Mouse (Mus musculus) retina, adult 2 months (tissue): Measurements from ENCODE around the gene Fancl.
"Not testable (repeated sequence)": the region's sequence is repeated elsewhere in the genome, so short reads cannot be mapped to it uniquely, and the experiment has no call there.

ENCODE experiments used
- DNase-seq: peaks from one replicate; pipeline ENCODE4 v3.0.0-alpha.2; 2012; ENCODE audit warnings: low read depth, low spot score

Fancl gene

DNA sequence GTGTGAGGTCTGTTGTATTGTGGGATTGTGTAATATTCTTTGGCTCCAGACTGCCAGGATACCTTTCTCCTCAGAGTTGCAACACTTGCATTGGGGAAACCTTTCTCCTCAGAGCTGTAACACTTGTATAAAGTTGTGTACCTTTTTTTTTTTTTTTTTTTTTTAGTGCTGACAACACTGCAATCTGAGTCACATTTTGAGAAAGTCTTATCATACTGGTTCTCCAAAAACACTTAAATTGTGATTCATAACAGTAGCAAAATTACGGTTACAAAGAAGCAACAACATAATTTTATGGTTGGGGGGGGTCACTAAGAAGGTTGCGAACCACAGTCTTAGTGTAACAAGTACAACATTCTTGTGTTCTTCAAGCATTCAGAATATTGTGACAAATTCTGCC is at the start of gene Fancl:
TSS of gene Fancl (plus strand) at position 165 of the 400 bp plus-strand sequence.
- no peak for DNase-seq

DNA sequence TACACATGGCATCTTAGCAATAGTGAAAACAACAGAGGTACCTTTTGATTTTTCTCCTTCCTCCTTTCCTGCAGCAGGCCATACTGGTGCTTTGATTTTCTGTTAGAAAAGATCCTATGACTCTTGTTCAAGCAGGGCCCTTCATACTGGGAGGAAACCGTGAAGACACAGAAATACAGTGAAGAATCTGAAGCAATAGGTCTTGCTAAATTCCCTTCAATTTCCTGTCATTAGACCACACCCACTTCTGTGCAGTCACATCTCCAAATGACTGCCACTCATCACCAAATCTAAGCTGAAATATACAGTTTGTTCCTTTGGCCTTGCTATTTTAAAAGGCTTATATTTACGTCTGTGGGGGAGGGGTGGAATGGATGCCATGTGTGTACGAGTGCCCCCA is 49.1 kb upstream of the Fancl start:
- no peak for DNase-seq

DNA sequence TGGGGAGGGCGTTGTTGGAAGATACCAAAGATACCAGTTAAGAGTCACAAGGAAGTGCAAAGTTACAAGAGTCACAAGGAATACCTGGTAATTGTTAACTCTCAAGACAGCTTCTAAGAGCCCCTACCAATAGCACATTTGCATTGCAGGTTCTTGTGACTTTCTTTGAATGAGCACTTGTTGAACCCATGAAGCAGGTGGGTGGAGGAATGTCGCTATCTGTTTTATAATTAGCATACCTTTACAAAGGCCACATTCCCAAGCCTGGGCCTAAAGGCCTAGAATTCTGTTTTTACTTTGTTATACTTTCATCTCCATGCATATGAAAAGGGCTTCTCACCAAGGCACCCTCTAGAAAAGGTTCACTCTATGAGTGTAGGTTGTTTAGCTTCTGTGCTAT is 15.8 kb upstream of the Fancl start:
- DNase-seq = not testable (repeated sequence)

DNA sequence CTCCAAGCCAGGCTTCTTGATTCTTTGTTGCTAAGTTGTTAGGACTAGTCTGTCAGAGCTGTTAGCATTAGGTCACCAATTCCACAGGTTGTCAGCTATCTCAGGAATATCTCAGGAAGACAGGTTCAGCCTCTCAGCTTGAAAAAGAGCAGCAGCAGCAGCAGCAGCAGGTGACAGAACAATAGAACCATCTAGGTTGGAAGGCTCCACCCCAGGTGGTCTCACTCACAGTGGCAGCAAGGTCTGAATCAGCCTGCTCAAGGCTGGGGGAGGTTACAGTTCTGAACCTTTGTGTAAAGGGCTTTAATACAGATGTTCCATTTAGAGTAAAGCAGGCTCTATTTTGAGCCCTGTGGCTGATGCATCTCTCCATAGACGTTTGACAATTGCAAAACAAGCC is 14.0 kb upstream of the Fancl start:
- DNase-seq = not testable (repeated sequence)

DNA sequence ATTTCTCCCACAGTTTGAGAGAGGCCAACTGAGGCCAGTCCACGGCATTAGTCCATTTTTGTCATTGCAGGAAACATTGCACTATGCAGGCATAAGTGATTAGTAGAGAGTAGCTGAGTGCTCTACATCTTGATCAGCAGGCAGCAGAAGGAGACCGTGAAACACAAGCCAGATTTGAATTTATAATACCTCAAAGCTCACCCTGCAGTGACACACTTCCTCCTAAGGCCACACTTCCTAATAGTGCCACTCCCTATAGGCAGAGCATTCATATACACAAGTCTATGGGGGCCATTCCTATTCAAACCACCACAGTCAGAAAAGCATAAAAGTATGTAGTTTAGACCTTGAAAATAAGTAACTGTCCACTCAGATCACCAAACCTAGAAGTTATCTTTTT is 11.8 kb upstream of the Fancl start:
- no peak for DNase-seq

DNA sequence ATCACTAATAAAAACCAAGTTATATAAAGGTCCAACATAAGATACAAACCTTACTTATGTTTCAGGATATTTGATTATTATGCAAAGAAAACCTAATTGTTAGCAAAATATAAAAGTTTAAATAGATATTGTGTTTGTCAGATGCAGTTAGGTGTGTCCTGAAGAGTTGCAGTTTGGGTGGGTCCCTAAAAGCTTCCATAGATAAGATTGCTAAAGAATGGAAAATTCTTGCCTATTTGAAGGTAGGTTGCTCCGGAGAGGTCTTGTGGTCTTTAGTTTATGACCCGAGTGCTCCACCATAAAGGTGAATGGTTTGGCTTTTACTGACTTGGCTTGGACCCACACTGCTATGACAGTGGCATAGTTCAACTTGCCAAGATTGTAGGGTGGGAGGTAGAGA is 7.9 kb upstream of the Fancl start:
- no peak for DNase-seq

DNA sequence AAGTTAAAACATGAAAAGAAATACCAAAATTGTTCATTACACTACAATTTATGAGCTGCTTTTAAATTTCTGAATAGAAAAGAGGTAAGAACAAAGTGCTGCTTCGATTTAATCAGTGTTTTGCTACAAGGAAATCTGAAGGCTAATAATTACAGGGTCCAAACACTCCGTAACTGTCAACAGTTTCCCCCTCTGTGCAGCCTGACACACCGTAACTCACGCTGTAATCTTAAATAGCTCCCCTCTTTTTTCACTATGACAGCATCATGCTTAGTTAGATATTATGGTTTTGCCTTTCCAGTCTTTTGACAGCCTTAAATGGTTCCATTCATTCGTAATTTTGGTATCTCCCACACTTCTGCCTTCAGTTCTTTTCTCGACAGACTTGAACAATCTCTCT is 4.4 kb upstream of the Fancl start:
- no peak for DNase-seq

DNA sequence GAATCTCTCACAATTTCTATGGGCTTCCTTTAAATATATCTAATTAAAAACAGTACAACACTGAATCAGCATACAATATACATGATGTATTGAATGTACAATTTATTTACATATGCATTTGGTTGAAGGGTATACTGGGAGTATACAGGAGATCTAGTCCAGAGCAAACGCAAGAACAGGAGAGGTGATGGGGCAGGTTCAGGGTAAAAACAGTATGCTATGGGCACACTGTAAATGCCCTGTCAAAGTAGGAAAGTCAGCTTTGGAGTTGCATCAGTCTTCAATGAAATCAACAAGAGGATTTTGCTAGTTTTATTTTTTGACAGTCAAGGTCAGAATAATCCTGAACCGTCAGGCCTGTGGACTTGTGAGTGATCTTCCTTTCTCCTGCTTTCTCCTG is 743 bp downstream of the Fancl start:
- no peak for DNase-seq

DNA sequence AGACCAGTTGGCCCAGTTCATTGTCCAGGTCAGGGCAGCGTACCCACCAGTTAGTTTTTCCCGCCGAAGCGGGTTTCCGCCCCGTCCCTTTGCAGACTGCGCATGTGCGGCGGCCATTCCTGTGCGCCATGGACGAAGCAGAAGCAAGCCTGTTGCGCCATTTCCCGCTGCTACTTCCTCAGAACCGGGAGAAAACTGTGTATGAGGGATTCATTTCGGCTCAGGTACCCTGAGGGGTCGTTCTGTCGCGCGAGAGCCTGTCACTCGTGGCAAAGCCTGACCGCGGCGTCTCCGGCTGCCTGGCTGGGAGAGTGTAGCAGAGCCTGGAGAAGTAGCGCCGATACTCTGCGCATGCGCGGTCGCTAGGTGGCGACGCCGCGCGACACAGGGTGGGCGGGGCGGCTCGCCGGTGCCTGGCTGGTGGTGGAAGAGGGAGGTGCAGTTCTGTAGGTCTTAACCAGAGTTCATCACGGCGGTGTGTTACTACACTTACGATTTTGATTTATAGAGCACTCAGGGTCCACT is 1.2 kb downstream of the Fancl start:
- peak; percentile 88 for DNase-seq

DNA sequence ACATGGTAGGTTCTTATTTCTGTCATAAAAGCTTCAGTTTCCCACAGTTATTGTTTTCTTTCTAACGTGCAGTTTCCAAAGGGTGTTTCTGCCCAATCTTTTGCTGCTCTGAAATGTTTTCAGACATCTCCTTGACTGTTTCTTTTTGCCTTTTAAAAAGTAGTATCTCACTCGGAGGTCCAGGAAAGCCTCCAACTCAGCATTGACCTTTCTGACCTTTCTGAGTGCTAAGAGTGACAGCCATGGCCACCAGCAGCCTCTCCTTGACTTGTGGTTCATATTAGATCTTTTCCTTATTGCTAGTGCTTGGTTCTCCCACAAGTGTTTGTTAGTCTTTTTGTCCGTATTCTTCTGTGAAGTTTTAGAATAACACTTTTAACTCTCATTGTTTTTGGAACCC is 9.6 kb downstream of the Fancl start:
- no peak for DNase-seq

DNA sequence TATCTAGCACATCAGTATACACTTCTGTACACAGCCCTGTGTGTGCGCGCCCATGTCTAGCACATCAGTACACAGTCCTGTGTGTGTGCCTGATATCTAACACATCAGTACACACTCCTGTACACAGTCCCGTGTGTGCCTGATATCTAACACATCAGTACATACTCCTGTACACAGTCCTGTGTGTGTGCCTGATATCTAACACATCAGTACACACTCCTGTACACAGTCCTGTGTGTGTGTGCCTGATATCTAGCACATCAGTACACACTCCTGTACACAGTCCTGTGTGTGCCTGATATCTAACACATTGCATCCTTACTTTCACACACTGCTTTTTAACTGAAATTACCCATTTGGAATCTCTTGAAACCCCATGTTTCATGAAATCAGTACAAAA is 27.0 kb downstream of the Fancl start:
- DNase-seq = no peak

DNA sequence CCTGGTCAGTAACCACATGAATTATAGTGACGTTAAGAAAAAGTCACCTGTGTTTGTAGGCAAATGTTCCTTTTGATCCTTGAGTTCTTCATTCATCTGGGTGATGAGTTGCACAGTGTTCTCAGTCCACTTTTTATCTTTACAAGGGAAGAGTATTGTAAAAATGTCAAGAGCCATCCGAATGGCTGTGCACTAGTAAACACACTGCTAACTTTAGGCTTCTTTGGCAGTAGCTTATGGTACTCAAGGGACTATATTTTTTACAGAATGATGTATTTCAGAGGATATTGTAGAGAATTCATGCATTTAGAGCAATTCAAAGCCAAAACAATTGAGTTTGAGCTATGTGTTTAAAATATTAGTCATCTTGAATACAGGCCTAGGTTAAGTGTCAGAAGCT is 35.5 kb downstream of the Fancl start:
- DNase-seq = no peak

DNA sequence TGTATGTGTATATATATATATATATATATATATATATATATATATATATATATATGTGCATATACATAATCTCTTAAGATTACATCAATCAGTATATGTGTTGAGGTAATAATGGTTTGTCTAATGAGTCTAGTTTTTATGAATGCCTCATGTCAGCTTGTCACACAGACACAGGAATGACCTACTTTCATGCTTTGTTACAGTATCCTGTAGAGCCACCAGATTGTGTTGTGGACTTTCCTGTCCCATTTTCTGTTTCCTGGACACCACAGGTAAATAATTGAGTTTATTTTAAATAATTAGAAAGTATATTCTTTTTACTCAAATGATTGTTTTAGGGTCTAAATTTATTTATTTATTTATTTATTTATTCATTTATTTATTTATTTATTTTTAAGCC is 48.3 kb downstream of the Fancl start:
- no peak for DNase-seq

DNA sequence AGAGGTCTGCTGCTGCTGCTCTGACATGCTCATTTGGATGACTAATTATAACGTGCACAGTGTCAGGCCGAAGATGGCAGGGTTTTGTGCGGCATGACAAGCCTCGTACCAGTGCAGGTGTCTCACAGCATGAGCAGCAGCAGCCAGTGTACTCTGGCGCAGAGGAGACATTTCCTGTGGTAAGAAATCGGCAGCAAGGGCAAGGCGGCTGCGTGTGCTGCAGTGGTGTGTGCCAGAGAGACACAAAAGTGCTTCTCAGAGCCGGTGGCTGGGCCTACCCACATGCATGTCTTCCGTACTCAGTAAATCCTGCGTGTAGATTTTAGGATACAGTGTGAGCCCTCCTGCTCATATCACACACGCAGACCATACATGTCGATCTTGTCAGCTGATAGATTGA is 51.9 kb downstream of the Fancl start:
- DNase-seq = no peak

DNA sequence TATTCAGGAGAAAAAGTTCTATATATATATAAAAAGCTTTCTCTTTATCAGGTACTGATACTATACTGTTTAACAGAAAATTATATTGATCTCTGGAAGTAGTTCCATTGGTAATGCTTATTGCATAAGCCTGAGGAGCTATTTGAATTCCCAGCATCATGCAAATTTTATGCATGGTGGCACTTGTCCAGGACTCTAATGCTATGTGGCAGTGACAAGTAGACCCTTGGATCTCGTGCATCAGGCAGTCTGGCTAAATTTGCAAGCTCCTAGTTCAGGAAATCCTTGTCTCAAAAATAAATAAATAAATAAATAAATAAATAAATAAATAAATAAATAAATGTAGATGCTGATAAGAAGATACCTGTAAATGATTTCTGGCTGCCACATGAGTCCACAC is 55.2 kb downstream of the Fancl start:
- no peak for DNase-seq

DNA sequence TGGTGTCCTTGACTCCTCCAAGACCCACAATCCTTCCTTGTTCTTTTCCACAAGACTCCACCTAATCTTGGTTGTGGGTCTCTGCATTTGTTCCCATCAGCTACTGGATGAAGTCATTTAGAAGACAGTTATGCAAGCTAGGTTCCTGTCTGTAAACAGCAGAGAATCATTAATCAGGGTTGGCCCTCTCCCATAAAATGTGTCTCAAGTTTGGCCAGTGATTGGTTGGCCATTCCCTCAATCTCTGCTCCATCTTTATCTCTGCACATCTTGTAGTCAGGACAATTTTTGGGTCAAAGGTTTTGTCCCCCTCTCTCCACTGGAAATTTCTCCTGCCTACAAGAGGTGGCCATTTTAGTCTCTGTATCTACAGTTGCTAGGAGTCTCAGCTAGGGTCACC is 58.4 kb downstream of the Fancl start:
- no peak for DNase-seq

DNA sequence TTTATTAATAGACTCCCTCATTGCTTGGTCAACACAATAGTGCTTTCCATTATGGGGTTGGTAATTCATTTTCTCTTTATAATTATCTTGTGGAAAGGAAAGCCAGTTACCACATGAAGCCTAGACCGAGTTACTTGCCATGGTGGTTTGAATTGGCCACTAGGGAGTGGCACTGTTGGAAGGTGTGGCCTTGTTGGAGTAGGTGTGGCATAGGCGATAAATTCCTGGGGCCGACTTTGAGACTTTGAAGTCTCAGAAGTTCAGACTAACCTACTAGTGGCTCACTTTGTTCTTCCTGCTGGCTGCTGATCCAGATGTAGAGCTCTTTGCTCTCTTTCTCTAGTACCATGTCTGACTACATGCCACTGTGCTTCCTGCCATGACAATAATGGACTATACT is 63.9 kb downstream of the Fancl start:
- no peak for DNase-seq

DNA sequence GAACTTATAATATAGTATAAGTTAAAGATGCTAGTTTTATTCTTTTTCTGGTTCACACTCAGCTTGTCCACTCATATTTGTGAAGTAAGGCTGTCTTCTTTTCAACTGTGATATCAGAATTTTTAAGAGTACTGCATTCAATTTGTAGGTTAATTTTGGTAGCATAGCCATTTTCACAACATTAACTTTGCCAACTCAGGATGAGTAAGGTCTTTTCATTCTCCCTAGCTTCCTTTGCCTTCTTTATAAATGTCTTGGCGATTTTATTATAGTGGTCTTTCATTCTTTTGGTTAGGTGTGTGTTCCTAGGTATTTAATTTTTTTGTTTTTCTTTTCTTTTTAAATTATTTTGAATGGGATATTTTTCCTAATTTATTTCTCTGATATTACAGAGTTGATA is 64.7 kb downstream of the Fancl start:
- no peak for DNase-seq

DNA sequence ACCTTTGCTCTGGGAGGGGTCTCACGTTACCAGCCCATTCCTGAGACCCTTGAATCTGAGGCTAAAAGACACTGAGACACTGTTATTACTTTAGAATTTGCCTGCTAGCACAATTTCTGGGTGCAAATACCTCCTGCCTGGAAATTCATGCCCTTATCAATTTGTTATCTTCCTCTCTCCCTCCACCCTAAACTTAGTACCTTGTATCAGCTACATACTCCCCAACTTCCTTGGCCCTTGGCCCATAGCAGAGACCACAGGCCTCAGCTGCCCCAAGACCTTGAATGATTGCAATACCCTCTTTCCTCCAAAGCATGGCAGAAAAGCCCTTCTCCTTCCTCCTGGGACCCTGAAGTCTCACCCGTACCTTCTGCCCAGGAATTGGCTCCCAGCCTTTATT is 65.3 kb downstream of the Fancl start:
- no peak for DNase-seq

DNA sequence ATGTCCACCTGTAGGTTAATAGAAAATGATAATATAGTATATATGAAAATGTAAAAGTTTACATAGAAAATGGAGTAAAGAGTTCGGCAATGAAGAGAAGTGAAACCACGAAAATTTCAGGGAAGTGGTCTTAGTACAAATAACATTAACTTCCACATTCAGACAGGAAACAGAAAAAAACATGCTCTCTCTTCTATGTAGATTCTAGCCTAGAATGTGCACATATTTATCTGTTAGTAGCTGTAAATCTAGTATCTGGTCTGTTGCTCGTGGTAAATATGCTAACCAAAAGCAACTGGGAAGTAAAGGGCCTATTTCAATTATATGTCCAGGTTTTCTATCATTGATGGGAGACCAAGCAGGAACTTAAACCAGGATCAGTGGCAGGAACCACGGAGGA is 66.8 kb downstream of the Fancl start:
- DNase-seq = no peak

DNA sequence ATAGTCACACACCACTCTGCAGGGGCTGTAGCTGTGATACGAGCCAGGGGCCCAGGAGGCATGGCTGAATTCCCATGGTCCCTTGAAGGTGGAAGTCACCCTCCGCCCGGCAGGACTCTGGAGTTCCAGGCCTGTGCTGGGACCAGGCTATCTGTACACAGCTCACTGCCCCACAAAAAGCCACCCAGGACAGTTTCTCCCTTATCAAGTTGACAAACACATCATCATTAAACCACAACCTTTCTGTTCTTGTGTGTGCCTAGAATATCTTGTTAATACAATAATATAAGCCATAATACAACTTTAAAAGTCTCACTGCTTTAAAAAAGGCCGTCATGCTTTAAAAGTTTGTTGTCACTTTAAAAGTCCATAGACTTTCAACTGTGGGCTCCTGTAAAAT is 68.1 kb downstream of the Fancl start:
- no peak for DNase-seq

DNA sequence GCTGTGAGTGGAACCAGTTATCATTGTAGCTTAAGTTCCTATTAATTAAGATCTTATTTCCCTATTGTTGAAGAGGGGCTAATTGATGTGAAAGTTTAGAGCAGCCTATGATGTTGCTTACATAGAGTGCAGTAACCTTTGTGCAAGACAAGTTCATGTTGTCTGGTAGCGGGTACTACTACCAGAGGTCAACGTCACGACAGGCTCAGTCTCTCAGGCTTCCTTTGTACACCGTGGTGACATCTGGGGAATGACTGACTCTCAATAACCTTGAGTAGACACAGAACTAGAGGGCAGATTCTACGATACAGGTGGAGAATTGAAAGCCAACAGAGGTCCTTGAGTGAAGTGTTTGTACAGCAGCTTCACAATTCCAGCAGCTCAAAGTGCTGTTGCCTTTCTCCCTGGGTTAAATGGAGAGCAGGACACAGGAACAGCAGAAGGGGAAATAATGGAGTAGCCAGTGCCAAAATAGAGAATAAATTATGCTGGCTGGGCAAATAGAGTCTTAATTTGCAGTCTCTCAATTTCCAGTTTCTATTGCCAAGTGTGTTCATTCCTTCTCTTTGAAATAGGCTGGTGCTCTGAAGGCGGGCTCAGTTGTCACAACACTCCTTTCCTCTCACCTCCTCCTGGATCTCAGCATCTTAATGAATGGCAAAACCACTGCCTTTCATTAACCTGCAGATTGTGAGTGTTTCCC is 91.3 kb downstream of the Fancl start:
- no peak for DNase-seq

DNA sequence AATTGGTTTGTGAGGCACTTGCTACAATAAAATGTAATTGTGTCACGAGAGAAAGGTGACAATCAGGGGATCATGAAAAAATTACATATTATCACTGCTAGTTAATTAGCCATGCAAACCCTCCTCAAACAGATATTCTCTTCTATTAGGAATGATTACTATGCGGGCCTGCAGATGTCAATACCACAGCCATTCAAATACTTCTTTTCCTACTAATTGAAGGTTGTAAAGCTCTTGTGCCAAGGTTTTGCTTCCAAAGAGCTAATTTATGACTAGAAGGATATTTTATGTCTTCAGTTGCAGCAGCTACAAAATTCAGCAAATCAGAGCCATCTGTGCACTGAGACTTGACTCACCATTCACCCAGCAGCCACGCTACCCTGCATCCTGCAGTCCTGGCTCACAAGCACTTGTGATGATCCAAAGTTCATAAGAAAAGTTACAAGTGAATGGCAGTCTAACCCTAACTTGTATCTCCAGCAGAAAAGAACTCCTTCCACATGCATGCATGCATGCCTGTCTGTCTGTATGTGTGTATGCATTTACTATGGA is 95.8 kb downstream of the Fancl start:
- no peak for DNase-seq
